Mouse (Mus musculus): ENCODE results near the gene Epor.

Gene Epor

GRCm38 (mm10) chr9:21963417-21963816, at the start of gene Epor:
Epor (minus strand) TSS chr9:21963506.
- DNase-seq (ENCODE audit: low read depth, low spot score) = no peak

- no peak for DNase-seq (ENCODE audit: low read depth, low spot score)
These were observed 49.4 kb upstream of the Epor start for GRCm38 (mm10) chr9:22012731-22013130.

- no peak for DNase-seq (ENCODE audit: low read depth, low spot score)
These were observed 47.7 kb upstream of the Epor start for GRCm38 (mm10) chr9:22011055-22011454.

GRCm38 (mm10) chr9:22004546-22004945, 41.2 kb upstream of the Epor start:
- DNase-seq (ENCODE audit: low read depth, low spot score) = no peak

- DNase-seq (ENCODE audit: low read depth, low spot score) = peak; percentile 41
These were observed 39.9 kb upstream of the Epor start for GRCm38 (mm10) chr9:22003163-22003554.

GRCm38 (mm10) chr9:22002194-22003162, 39.2 kb upstream of the Epor start, which contains the start of the genes Ccdc151 and Prkcsh:
Ccdc151 (minus strand) TSS chr9:22002634.
Prkcsh (plus strand) TSS chr9:22002806.
- DNase-seq (ENCODE audit: low read depth, low spot score) = peak; percentile 99

GRCm38 (mm10) chr9:22001633-22002032, 38.3 kb upstream of the Epor start:
- no peak for DNase-seq (ENCODE audit: low read depth, low spot score)

- DNase-seq (ENCODE audit: low read depth, low spot score) = no peak
These were observed 37.0 kb upstream of the Epor start for GRCm38 (mm10) chr9:22000296-22000695.

- DNase-seq (ENCODE audit: low read depth, low spot score) = no peak
These were observed 33.0 kb upstream of the Epor start for GRCm38 (mm10) chr9:21996178-21996867.

- no peak for DNase-seq (ENCODE audit: low read depth, low spot score)
These were observed 28.9 kb upstream of the Epor start for GRCm38 (mm10) chr9:21992227-21992626.

GRCm38 (mm10) chr9:21989230-21990110, 26.2 kb upstream of the Epor start, which contains the start of gene Rgl3:
Rgl3 (minus strand) TSS chr9:21989446.
- no peak for DNase-seq (ENCODE audit: low read depth, low spot score)

GRCm38 (mm10) chr9:21988421-21989101, 25.3 kb upstream of the Epor start:
- no peak for DNase-seq (ENCODE audit: low read depth, low spot score)

GRCm38 (mm10) chr9:21987592-21988342, 24.5 kb upstream of the Epor start:
- DNase-seq (ENCODE audit: low read depth, low spot score) = no peak

- no peak for DNase-seq (ENCODE audit: low read depth, low spot score)
These were observed 20.6 kb upstream of the Epor start for GRCm38 (mm10) chr9:21983911-21984310.

- DNase-seq (ENCODE audit: low read depth, low spot score) = no peak
These were observed 15.3 kb upstream of the Epor start for GRCm38 (mm10) chr9:21978398-21979128.

GRCm38 (mm10) chr9:21977972-21978371, 14.7 kb upstream of the Epor start:
- no peak for DNase-seq (ENCODE audit: low read depth, low spot score)

GRCm38 (mm10) chr9:21977331-21977730, 14.0 kb upstream of the Epor start:
- DNase-seq (ENCODE audit: low read depth, low spot score) = no peak

GRCm38 (mm10) chr9:21976626-21977175, 13.4 kb upstream of the Epor start:
- no peak for DNase-seq (ENCODE audit: low read depth, low spot score)

- DNase-seq (ENCODE audit: low read depth, low spot score) = no peak
These were observed 6.0 kb upstream of the Epor start for GRCm38 (mm10) chr9:21969304-21969703.

Data from forelimb bud, embryonic 11.5 days (tissue).